Mouse (Mus musculus) lung, postnatal 0 days (tissue): ENCODE measurements at regions not wholly inside any gene's neighbourhood (a gene's known extent, or its start where the extent isn't known, plus 50 kb on each side); places are given as distances from the start of the nearest gene placed in this dataset.

ENCODE experiments used
- ATAC-seq: fragments of 200-750 bp; cut with Nextera tagmentation; 2 replicates; pipeline ENCODE4 v1.8.0; 2017; ENCODE audit warnings: moderate library complexity
- DNase-seq: peaks from one replicate; pipeline ENCODE4 v3.0.0-alpha.2; 2016; ENCODE audit warnings: low spot score
- H3K27ac ChIP-seq: fragments of 300-500 bp; sonication (generic); 2 replicates; pipeline ENCODE4 v1.5.1; 2014; ENCODE audit warnings: antibody characterized with exemption, mild to moderate bottlenecking, low read length, mixed read lengths
- H3K27me3 ChIP-seq: fragments of 300-500 bp; sonication (generic); replicated peaks from 2 replicates; pipeline ENCODE4 v1.6.1; 2014; ENCODE audit warnings: low read length, mixed read lengths; ENCODE audit not compliant: insufficient read depth
- H3K36me3 ChIP-seq: fragments of 300-500 bp; sonication (generic); 2 replicates; pipeline ENCODE4 v1.6.1; 2014; ENCODE audit warnings: low read length, mixed read lengths; ENCODE audit not compliant: insufficient read depth
- H3K4me1 ChIP-seq: fragments of 300-500 bp; sonication (generic); 2 replicates; pipeline ENCODE4 v1.6.1; 2014; ENCODE audit warnings: antibody characterized with exemption, low read depth, low read length, mixed read lengths; ENCODE audit not compliant: insufficient read depth
- H3K4me2 ChIP-seq: fragments of 300-500 bp; sonication (generic); replicated peaks from 2 replicates; pipeline ENCODE4 v1.6.1; 2014; ENCODE audit warnings: low read depth, mild to moderate bottlenecking, low read length, moderate library complexity, mixed read lengths
- H3K4me3 ChIP-seq: fragments of 300-500 bp; sonication (generic); 2 replicates; pipeline ENCODE4 v1.5.1; 2014; ENCODE audit warnings: low read depth, low read length
- H3K9ac ChIP-seq: fragments of 300-500 bp; sonication (generic); replicated peaks from 2 replicates; pipeline ENCODE4 v1.6.1; 2014; ENCODE audit warnings: low read depth, mild to moderate bottlenecking
- H3K9me3 ChIP-seq: fragments of 300-500 bp; sonication (generic); 2 replicates; pipeline ENCODE4 v1.6.1; 2016; ENCODE audit warnings: low read length, mixed read lengths
- CTCF ChIP-seq: IDR thresholded peaks from 2 replicates; pipeline ENCODE4 v1.5.1; 2016; ENCODE audit warnings: antibody characterized with exemption, mild to moderate bottlenecking
- EP300 ChIP-seq: IDR thresholded peaks from 2 replicates; pipeline ENCODE4 v1.6.1; 2016; ENCODE audit warnings: antibody characterized with exemption, mild to moderate bottlenecking, control low read depth
- WGBS: fragments of 180-500 bp; shearing (Covaris S2); extraction: QIAGEN DNeasy Blood & Tissue Kit; methylation state at CpG from one replicate; pipeline ENCODE4 v1.1.7; 2014; 5-methylcytosine and 5-hydroxymethylcytosine counted together

- TF ChIP-seq EP300 = no peak
- no peak for TF ChIP-seq CTCF
- WGBS = 46% methylated on average over 1 of the region's 1 CpGs
- no peak overlapping the region for H3K9ac ChIP-seq
These were observed 229.8 kb upstream of the Nrip1 start for GRCm38 (mm10) chr16:76603431-76603830.

GRCm38 (mm10) chr16:76600131-76600530, 226.5 kb upstream of the Nrip1 start:
- H3K4me2 ChIP-seq = peak overlapping the region; percentile 20; the same call in 1 of the 2 replicates
- no peaks in the 10 kb centered on the region for H3K36me3 ChIP-seq
- ATAC-seq (no peak), DNase-seq (peak; percentile 50)
- H3K4me3 ChIP-seq = no peak overlapping the region
- no peaks in the 10 kb centered on the region for H3K9me3 ChIP-seq
- H3K27me3 ChIP-seq = no peaks in the 10 kb centered on the region
- WGBS = 49% methylated on average over 10 of the region's 10 CpGs
- H3K27ac ChIP-seq = no peak overlapping the region
- TF ChIP-seq EP300 (no peak), CTCF (no peak)
- H3K9ac ChIP-seq = no peak overlapping the region
- H3K4me1 ChIP-seq = no peaks in the 10 kb centered on the region

More at GRCm38 (mm10) chr16:76603431-76603830, 229.8 kb upstream of the Nrip1 start:
- H3K4me1 ChIP-seq = no peaks in the 10 kb centered on the region
- no peak overlapping the region for H3K4me3 ChIP-seq
- no peak overlapping the region for H3K27ac ChIP-seq
- H3K36me3 ChIP-seq = no peaks in the 10 kb centered on the region
- H3K9me3 ChIP-seq = no peaks in the 10 kb centered on the region
- DNase-seq (no peak), ATAC-seq (no peak)
- no peaks in the 10 kb centered on the region for H3K27me3 ChIP-seq
- no peak overlapping the region for H3K4me2 ChIP-seq

- ATAC-seq (peak; percentile 56), DNase-seq (peak; percentile 58)
These were observed 218.5 kb upstream of the Nrip1 start for GRCm38 (mm10) chr16:76591956-76592768.

GRCm38 (mm10) chr16:76589791-76590190, 216.2 kb upstream of the Nrip1 start:
- H3K4me3 ChIP-seq = no peak overlapping the region
- H3K4me1 ChIP-seq = no peaks in the 10 kb centered on the region
- H3K36me3 ChIP-seq = no peaks in the 10 kb centered on the region
- no peaks in the 10 kb centered on the region for H3K9me3 ChIP-seq
- ATAC-seq (no peak), DNase-seq (no peak)
- no peak overlapping the region for H3K4me2 ChIP-seq
- no peak overlapping the region for H3K27ac ChIP-seq
- 43% methylated on average over 2 of the region's 2 CpGs for WGBS
- H3K27me3 ChIP-seq = no peaks in the 10 kb centered on the region
- TF ChIP-seq EP300 (no peak), CTCF (no peak)
- no peak overlapping the region for H3K9ac ChIP-seq

More at GRCm38 (mm10) chr16:76591956-76592768, 218.5 kb upstream of the Nrip1 start:
- 48% methylated on average over 4 of the region's 4 CpGs for WGBS
- no peak overlapping the region for H3K27ac ChIP-seq
- no peaks in the 10 kb centered on the region for H3K27me3 ChIP-seq
- H3K9me3 ChIP-seq = no peaks in the 10 kb centered on the region
- no peak overlapping the region for H3K4me2 ChIP-seq
- H3K4me1 ChIP-seq = no peaks in the 10 kb centered on the region
- H3K36me3 ChIP-seq = no peaks in the 10 kb centered on the region
- no peak overlapping the region for H3K4me3 ChIP-seq
- no peak overlapping the region for H3K9ac ChIP-seq
- TF ChIP-seq CTCF (no peak), EP300 (0 out of 2 replicates have a peak, but pooled peaks have one; percentile 21)

- Histone ChIP-seq H3K4me1 (no peaks in the 10 kb centered on the region), H3K9me3 (no peaks in the 10 kb centered on the region), H3K4me2 (no peak overlapping the region), H3K4me3 (no peak overlapping the region), H3K9ac (no peak overlapping the region), H3K36me3 (no peaks in the 10 kb centered on the region), H3K27ac (no peak overlapping the region), H3K27me3 (no peaks in the 10 kb centered on the region)
- TF ChIP-seq CTCF (no peak), EP300 (no peak)
- WGBS = 71% methylated on average over 2 of the region's 2 CpGs
- DNase-seq (no peak), ATAC-seq (no peak)
These were observed 203.6 kb upstream of the Nrip1 start for GRCm38 (mm10) chr16:76577206-76577605.

- TF ChIP-seq EP300 = no peak
- TF ChIP-seq CTCF = no peak
- Histone ChIP-seq H3K4me3 (no peak overlapping the region), H3K9me3 (no peaks in the 10 kb centered on the region), H3K4me2 (no peak overlapping the region), H3K4me1 (no peaks in the 10 kb centered on the region), H3K27ac (no peak overlapping the region), H3K9ac (no peak overlapping the region), H3K36me3 (no peaks in the 10 kb centered on the region), H3K27me3 (no peaks in the 10 kb centered on the region)
- ATAC-seq (no peak), DNase-seq (no peak)
- WGBS = 63% methylated on average over 3 of the region's 3 CpGs
These were observed 201.7 kb upstream of the Nrip1 start for GRCm38 (mm10) chr16:76575281-76575680.
